Mouse (Mus musculus) adrenal gland, postnatal 4 days (tissue): Measurements from ENCODE around the gene Pcsk5. TPM values are rescaled to one million over a fixed set of nuclear protein-coding genes. Genes with fewer than 3 reads are reported as not detected.
"Not testable (repeated sequence)": the region's sequence is repeated elsewhere in the genome, so short reads cannot be mapped to it uniquely, and the experiment has no call there.

Experiments used
- DNase-seq, 2 experiments: peaks; one replicate each; pipeline ENCODE4 v3.0.0; 2021 to 2022; ENCODE audit warnings: low spot score in 2 of 2, mixed read lengths in 2 of 2
- total RNA-seq, 2 experiments: library from RNA; stranded (reverse); gene quantifications; 2 replicates each; pipeline ENCODE4 v1.2.3; 2021

The Pcsk5 gene
- total RNA-seq, 2 experiments from 2014 or later: 103 to 104 TPM

DNA sequence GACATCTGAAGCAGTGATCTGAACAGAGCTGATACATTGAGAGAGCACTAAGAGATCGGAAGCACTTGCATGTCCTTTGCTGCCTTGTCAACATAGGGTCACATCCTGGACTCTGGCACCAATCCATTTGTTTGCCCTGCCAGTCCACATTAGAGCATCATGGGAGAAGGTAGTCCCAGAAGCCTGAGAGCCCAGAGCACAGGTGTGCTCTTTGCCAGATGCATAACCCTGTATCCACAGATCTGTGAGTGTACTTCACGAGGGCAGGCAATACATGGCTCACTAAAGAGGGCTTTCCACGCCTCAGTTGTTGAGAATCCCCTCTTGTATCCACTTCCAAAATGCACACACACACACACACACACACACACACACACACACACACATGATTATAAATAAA, 346.1 kb downstream of the Pcsk5 start:
- no peak for DNase-seq

DNA sequence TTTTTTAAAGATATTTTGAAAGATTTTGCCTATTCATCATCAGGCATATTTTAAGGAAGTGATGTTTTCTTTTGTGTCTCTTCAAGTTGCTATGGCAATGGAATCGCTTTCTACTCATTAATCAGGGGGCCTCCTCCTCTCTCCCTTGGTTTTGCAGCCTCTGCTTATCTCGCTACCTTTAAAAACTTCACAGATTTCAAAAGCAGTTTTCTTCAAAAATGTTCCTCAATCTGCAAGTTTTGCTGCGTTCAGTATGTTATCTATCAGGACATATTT, 347.6 kb downstream of the Pcsk5 start:
- DNase-seq: no peak

DNA sequence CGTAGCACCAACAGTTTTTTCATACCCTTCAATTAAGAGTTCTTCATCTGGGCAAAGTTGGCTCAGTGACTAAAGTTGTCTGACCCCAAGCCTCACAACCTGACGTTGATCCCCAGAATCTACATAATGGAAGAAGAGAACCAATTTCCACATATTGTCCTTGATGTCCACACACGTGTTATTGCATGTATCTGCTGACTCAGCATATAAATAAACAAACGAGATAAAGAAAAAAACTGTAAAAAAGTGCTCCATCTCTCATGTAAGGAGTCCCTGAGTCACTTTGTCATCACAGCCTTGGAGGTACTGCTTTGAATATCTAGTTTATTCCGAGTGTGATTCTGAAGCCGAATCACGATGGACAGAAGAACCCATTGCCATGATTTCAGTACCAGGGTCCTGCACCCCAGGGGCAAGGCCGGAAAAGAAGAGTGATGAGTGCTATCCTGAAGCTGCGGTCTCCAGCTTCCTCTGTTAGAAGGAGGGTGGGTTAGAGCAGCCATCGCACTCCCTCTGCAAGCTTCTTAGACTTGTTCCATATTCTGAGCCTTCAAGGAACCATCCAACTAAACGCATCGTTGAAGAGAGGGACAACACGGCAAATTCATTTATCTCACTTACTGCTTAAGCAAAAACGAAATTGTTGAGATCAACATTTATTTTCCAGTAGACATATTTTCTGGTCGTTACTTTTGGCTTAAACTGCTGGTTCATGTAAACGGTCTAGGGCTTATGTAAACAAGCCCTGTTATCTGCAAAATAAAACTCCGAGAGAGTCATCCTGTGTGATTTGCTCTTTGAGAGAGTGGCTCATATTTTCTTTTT, 348.2 kb downstream of the Pcsk5 start:
- no peak for DNase-seq

DNA sequence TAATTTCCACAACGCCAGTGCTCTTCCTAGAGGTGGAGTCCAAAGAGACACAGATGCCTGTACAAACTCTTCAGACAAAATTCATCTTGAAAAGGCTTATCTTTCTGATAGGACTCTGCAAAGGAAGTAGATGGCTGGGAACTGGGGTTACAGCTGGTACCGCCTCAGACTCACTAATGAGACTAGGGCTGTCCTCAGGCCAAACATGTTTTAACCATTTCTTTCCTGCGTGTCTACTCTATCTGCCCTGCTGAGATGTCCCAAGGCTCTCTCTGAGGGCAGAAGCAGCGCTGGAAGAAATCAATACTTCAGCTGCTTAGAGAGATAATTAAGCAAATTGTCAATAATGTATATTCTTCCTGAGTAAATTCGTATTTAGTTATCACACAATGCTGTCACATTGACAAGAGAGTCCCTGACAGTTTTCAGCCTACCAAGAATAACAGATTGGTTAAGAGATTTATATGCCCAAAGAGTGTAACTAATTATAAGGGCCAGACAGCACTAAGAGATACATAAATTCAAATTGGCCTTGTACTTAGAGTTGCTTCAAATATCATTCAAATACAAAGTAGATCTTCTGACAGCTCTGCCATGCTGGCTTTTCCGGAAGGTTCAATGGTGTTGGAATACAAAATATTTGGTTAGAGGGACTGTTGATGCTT, 355.2 kb downstream of the Pcsk5 start:
- no peak for DNase-seq

DNA sequence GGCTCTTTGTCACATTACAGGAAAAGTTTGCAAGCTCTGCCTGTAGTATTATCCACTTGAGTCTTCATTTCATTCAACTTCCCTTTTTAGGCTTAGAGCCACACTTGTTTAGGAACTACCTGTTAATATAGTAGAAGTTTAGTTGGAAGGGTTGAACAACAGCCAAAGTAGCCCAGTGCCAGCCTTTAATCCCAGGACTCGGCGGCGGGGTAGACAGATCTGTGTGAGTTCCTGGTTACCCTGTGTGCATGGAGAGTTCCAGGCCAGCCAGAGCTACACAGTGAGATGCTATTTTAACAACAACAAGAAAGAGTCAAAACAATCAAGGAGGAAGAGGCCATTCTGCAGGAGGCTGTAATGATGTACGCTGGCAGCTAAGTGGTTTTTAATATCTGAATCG, 358.0 kb downstream of the Pcsk5 start:
- DNase-seq: no peak

DNA sequence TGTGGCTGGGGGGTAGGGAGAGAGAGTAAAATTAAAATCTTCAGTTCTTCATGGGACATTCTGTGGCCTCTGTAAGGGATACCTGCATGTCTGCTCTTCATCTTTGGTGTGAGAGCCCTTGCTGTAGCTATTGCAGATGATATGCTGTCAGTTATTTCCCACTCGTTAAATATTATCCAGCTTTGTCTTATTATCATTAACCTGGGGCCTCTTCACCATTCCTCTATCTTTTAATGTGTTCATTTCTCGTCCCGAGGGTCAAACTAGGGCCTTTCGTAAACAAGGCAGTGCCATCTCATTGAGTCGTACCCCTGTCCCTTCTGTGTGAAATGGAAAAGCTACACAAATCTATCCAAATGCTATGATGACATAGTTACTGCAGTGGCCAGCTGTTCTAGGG, 361.4 kb downstream of the Pcsk5 start:
- DNase-seq: no peak

DNA sequence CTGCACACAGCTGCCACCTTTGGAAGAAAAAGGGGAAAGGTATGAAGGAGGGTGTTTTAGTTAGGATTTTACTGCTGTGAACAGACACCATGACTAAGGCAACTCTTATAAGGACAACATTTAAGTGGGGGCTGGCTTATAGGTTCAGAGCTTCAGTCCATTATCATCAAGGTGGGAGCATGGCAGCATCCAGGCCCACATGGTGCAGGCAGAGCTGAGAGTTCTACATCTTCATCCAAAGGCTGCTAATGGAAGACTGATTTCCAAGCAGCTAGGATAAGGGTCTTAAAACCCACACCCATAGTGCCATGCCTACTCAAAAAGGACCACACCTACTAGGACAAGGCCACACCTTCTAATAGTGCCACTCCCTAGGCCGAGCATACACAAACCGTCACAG, 364.3 kb downstream of the Pcsk5 start:
- DNase-seq: not testable (repeated sequence)

DNA sequence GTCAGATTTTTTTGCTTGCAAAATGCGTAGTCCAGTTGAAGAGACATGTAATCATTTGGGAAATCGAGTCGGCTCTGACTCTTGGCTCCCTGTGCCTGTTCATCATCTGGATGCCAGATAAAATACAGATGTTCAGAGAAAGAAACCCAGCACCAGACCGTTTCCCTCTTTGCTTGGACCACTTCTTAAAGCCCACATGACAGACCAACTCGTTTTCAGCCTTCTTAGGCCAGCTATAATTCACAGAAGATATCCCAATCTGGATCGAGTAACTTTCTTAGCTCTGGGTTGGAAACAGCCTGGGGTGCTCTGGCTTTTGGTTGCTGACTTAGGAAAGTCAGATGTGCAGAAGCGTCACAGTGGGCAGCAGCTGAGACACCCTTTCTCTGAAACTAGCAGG, 365.6 kb downstream of the Pcsk5 start:
- DNase-seq: no peak

DNA sequence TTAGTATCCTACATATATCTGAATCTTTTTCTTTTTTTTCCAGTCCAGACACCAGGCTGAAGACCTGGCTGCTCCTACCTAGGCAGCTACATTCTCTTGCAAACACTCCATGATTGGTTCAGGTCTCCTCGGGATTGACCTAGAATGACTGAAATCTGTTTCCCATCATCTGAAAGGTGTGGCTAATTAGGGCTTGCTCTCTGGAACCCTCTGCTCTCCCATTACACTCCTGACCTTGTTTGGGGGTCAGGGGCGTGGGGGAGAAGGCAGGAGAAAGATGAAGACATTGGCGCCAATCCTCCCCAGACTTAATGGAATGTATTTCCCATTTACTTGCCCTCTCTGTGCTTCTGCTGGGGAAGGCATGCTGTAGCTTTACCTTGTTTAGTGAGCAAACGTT, 366.2 kb downstream of the Pcsk5 start:
- no peak for DNase-seq

DNA sequence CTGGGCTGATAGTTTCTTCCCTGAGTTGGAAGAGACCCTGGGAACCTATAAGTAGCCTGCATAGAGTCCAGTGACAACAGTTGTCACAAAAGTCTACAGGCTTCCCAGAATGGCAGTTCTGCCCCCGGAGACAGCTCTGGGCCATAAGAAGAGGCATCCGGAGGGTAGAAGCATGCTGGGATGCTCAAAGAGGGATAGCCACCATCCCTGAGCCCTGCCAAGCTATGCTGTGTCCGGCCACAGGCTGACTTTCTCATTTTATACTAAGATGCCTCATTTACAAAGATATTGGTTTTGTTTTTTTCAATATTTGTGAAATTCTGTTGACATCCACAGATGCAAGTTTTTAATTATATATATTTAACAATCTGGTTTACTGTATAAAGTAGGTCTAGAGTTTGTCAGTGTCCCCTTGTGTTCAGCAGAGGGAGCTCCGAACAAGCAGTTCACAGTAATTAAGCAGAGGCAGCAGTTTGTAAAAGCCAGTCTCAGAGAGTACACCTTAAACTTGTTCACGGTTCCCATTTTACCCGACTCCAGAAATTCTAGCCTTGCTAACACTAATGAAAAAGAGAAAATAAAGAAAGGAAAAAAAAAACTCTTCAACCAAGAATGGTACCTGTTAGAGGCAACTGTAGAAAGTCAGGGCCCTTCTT, 369.7 kb downstream of the Pcsk5 start:
- DNase-seq: no peak

DNA sequence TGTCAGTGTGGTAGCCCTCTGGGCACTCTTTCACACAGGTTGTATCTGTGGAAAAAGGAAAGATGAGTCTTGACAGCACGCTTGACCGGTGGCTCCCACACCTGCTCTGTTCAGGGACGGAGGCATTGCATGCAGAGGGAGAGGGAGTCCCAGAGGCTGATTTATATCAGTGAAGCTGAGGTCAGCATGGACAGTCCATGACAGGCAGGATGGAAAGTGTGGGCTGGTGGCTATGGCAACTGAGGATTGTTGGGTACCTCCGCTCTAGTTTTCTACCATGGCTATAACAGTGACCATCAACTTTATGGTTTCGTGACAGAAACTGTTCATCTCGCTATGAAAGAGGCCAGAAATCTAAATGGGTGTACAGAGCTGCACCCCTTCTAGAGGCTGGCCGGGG, 385.4 kb downstream of the Pcsk5 start:
- DNase-seq: no peak

DNA sequence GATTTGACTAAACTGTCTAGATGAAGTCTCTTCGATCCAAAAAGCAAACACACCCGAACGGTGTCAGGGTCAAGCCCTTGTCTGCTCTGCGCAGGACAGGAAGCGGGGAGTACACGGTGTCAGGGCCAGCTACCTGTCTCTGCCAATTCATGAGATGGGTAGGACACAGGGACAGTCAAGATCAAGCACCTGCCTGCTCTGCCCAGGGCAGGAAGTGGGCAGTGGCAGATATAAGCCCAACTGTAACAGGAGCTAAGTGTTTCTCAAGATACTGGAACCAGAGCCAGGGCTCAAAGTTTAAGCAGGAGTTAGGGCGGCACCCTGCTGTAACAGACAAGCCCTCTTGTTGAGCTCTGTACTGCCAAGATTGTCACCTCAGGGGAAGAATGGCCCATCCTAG, 393.9 kb downstream of the Pcsk5 start:
- DNase-seq: no peak

DNA sequence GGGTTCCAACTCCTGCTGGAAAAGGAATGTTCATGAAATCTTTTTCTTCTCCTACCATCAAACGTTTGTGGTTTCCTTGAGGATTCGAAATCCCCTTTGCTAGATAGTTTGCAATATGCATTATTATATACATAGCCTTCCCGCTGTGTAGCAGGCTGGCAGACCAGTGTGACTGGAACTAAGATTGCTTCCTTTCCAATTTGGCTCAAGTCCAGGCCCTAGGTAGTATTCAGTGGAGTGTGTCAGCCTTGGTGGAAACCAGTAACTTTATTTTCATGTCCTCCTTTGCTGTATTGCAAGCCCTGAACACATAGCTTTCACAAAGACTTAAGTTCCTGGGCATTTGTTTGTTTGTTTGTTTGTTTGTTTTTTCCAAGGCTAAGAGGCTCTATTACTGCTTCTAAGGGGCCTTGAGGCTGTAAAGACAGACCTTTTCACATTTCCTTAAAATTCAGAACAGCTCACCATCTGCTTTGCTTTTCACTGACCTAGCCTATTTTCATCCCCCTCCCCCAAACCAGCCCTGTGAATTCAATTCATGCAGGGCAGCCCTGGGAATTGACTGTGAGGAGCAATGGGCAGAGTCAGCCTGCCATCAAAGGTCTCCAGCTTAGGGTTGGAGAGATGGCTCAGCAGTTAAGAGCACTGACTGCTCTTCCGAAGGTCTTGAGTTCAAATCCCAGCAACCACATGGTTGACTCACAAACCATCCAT, 397.8 kb downstream of the Pcsk5 start:
- DNase-seq: no peak

DNA sequence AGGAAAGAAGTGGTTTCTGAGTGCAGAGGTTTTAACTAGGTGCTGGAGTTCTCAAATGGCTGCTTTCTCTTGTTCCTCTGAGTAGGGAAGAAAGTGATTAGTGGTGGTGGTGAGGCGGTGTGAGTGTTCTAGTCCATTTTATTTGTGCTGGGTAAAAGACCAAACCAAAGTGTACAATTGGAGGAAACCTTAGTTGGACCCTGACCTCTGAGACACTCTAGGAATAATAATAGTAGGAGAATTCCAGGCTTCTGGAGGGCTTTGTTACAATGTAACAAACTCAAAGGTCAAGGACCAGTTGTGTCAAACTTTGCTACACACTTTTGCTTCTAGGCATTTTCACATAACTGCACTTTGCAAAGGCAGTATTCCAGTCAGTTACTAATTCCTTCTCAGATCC, 400.8 kb downstream of the Pcsk5 start:
- no peak for DNase-seq

DNA sequence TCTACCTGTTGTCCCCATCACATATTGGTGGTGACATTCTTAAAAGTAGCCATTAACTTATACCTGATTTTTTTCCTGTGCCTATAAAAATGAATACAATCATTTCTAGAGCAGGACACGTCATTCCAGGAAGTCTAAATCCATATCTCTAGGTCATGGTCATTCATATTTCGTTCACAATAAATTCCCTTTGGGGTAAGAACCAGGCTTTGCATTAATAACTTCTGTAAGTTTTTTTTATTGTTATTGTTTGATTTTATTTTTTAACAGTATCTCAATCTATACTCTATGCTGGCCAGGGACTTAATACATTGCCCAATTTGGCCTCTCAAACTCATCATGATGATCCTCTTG, 408.9 kb downstream of the Pcsk5 start:
- no peak for DNase-seq

DNA sequence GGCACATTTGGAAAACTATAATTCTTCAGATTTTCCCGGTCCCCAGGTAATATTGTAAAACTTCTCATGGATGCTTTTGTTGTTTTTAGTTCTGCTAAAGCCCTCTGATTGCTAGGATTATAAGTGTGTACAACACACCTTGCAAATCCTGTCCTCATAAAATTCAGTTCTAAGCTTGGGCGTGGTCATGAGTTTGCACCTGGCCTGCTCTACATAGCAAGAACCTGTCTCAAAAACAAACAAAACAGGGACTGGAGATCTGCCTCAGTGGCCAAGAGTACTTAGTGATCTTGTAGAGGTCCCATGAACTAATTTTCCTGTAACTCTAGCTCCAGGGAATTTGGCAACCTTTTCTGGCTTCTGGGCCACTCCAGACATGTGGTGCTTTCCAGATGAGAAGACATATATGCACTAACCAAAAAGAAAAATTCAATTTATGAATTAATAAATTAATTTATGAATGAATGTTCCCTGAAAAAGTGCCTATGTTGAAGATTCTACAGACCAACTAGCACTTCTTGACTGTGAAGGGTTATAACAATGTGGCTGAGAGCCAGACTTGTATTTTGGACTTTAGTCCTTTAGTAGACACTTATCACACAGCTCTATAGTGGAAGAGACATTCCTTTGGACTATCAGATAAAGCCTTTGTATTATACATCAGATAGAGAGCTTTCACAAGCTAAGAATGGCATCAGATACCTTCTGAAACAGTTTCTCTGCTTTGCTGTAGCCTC, 409.4 kb downstream of the Pcsk5 start:
- DNase-seq: no peak

DNA sequence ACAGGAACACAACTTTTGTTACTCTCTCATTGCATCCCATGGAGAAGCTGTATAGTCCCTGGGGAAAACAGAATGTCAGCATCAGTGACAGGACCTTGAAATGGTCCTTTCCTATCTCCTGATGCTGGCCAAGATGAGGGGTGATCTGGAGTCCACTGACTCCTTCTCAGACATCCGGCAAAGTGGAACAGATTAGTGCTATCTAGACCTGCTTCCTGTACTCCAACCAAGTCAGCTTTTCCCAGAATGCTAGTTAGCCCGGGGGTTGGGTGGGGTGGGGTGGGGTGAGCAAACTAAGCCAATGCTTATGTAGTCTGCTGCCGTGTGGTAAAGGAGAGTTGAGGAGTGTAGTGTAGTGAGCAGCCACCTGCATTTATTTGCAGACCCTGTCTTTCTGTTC, 414.1 kb downstream of the Pcsk5 start:
- DNase-seq: no peak

DNA sequence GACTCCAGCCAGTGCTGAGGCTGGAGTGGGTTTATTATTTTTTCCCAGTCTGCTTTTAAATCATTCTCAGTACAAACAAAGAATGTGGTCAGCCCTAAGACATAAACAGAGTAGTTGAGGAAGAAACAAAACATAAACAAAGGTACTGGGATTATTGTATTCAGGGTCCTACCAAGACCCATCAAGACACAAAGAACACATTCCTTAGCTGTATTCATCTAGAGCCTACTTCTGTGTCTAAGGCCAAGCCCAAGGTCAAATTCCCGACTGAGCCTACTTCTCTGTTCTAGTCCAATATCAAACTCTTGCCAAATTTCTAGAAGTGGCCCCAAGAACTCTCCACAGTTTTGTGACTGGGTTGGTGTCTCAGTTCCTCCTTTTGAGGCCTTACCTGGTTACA, 419.6 kb downstream of the Pcsk5 start:
- no peak for DNase-seq

DNA sequence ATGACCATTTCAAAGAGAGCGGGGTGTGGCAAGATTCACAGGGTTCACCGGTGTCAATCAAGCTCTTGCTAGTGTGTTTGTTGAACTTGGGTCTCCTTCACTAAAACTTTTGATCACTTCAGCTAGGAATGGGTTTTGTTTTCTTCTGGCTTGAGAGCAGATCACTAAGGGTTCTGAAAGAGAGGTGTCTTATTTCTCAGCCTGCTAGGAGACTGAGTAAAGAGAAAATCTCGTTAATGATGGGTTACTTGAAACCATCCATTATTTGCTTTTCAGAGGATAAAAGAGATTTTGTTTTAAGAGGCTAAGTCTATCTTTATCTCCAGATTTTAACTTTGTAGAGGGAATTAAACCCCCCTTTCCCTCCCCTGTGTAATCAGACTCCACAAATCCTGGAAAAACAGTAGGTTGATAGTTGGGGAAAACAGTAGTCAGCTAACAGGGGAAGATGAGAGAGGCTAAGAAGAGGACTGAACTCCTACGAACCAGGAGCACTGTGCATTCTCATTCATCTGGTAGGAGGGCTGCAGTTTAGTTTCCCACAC, 424.4 kb downstream of the Pcsk5 start:
- DNase-seq: no peak

DNA sequence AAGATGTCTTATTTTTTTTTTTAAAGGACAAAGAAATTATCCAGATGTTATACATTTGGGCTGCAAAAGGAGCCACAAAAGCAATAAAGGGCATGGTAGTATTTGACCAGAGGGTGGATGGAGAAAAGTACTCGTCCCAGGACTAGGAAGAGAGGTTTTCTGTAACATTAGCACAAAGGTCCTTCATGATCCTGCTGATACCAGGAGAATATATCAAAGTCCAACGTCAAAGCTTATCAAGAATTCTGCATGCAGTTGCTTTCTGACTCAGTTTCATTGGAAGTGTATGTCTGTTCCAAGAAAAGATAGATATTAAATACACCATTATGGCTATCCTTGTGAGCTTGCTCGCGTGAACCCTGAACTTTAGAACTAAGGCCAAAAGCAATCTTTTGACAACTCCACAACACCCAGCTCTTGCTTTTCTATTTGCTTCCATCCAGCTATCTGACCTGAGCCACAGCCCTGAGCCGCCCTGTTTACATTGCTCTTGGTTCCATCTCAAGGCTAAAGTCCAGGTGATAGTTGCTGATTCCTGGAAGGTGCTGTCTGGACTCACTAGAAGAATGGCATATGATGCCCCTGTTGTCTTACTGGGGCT, 426.9 kb downstream of the Pcsk5 start:
- DNase-seq: no peak

DNA sequence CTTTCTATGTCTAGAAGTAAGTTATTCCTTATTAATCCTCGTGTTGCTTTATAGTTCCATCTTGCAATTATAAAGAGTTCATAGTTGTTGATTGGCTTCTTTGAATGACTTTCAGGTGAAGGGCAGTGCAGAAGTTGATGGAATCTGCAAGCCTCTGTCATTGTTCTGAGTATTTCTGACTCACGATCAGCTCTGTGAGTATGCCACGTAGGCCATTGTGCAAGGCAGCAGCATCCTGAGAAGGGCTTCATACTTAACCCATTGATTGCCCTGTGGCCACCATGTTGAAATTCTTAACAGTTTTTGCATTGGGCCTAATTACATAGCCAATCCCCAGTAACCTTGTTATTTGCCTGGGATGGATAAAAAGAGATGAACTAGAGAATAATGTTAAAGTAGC, 428.1 kb downstream of the Pcsk5 start:
- DNase-seq: no peak
